Mouse (Mus musculus): Measurements from ENCODE around the gene Dcn.

Gene Dcn

GRCm38 (mm10) chr10:97479004-97479766 is at the start of gene Dcn:
TSS of gene Dcn (plus strand) at chr10:97479609.
- no peak for DNase-seq (ENCODE audit: low read depth, low spot score)

- DNase-seq (ENCODE audit: low read depth, low spot score) = no peak
Observed at GRCm38 (mm10) chr10:97436662-97437061, 42.7 kb upstream of the Dcn start.

- no peak for DNase-seq (ENCODE audit: low read depth, low spot score)
Observed at GRCm38 (mm10) chr10:97442300-97442699, 37.1 kb upstream of the Dcn start.

- no peak for DNase-seq (ENCODE audit: low read depth, low spot score)
Observed at GRCm38 (mm10) chr10:97446486-97446885, 32.9 kb upstream of the Dcn start.

- no peak for DNase-seq (ENCODE audit: low read depth, low spot score)
Observed at GRCm38 (mm10) chr10:97452886-97453285, 26.5 kb upstream of the Dcn start.

GRCm38 (mm10) chr10:97453529-97453928 is 25.9 kb upstream of the Dcn start:
- no peak for DNase-seq (ENCODE audit: low read depth, low spot score)

GRCm38 (mm10) chr10:97456993-97457392 is 22.4 kb upstream of the Dcn start:
- DNase-seq (ENCODE audit: low read depth, low spot score) = no peak

- DNase-seq (ENCODE audit: low read depth, low spot score) = no peak
Observed at GRCm38 (mm10) chr10:97466818-97467217, 12.6 kb upstream of the Dcn start.

GRCm38 (mm10) chr10:97469411-97470140 is 9.8 kb upstream of the Dcn start:
- no peak for DNase-seq (ENCODE audit: low read depth, low spot score)

- DNase-seq (ENCODE audit: low read depth, low spot score) = no peak
Observed at GRCm38 (mm10) chr10:97475460-97475859, 3.9 kb upstream of the Dcn start.

- no peak for DNase-seq (ENCODE audit: low read depth, low spot score)
Observed at GRCm38 (mm10) chr10:97478259-97478658, 1.1 kb upstream of the Dcn start.

GRCm38 (mm10) chr10:97482150-97482549 is 2.7 kb downstream of the Dcn start:
- no peak for DNase-seq (ENCODE audit: low read depth, low spot score)

- DNase-seq (ENCODE audit: low read depth, low spot score) = no peak
Observed at GRCm38 (mm10) chr10:97484049-97484448, 4.6 kb downstream of the Dcn start.

- DNase-seq (ENCODE audit: low read depth, low spot score) = no peak
Observed at GRCm38 (mm10) chr10:97485151-97485550, 5.7 kb downstream of the Dcn start.

GRCm38 (mm10) chr10:97486085-97486484 is 6.7 kb downstream of the Dcn start:
- DNase-seq (ENCODE audit: low read depth, low spot score) = no peak

- DNase-seq (ENCODE audit: low read depth, low spot score) = no peak
Observed at GRCm38 (mm10) chr10:97487269-97487989, 8.0 kb downstream of the Dcn start.

GRCm38 (mm10) chr10:97492367-97492980 is 13.1 kb downstream of the Dcn start:
- no peak for DNase-seq (ENCODE audit: low read depth, low spot score)

- DNase-seq (ENCODE audit: low read depth, low spot score) = no peak
Observed at GRCm38 (mm10) chr10:97497646-97498045, 18.2 kb downstream of the Dcn start.

GRCm38 (mm10) chr10:97523366-97523765 is 44.0 kb downstream of the Dcn start:
- DNase-seq (ENCODE audit: low read depth, low spot score) = no peak

GRCm38 (mm10) chr10:97535697-97536096 is 56.3 kb downstream of the Dcn start:
- no peak for DNase-seq (ENCODE audit: low read depth, low spot score)

GRCm38 (mm10) chr10:97536921-97537320 is 57.5 kb downstream of the Dcn start:
- DNase-seq (ENCODE audit: low read depth, low spot score) = no peak

- no peak for DNase-seq (ENCODE audit: low read depth, low spot score)
Observed at GRCm38 (mm10) chr10:97538202-97538601, 58.8 kb downstream of the Dcn start.

All from c-Kit-negative CD71-positive TER-119-positive erythroid progenitor cells, embryonic 14.5 days (primary cell).